Mouse (Mus musculus): ENCODE data around the gene Adgrg3.

GRCm38 (mm10) chr8:94978131-94978530 is 39.4 kb upstream of the Adgrg3 start:
- TF ChIP-seq CTCF (IDR thresholded peaks at IDR 0.05; ENCODE audit: control insufficient read depth, insufficient read depth, insufficient read length): no peak
- no peak for TF ChIP-seq USF1 (IDR thresholded peaks at IDR 0.05; ENCODE audit: low read depth)
- no peak for TF ChIP-seq MYOG (IDR thresholded peaks at IDR 0.05; ENCODE audit: control insufficient read depth, extremely low read depth, insufficient read length)
